Mouse (Mus musculus) T-cell, adult 2 months (primary cell): ENCODE results near the gene Sh3rf1.
A peak's percentile ranks its signal among the peaks of the same experiment; 100 is the strongest.

Experiments
- DNase-seq: peaks from one replicate; pipeline ENCODE4 v3.0.0; 2022; ENCODE audit warnings: low spot score

Sh3rf1 gene

DNA sequence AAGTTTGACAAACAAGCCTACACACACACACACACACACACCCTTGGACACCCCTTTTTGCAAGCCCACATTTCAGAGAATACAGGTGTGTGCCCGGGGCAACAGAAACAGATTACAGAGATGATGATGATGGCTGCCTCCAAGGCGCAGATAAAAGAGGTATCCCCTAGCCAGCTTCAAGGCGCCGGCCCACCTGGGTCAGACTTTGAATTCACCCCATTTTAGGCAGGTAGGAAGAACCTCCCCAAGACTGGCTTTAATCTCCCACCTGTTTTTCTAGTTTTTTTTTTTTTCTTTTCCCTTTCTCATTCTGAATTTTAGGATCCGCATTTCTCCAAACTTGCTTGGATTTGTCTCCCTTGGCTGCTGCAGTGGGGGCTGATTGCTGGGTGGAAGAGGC, 389 bp upstream of the Sh3rf1 start:
- no peak for DNase-seq

DNA sequence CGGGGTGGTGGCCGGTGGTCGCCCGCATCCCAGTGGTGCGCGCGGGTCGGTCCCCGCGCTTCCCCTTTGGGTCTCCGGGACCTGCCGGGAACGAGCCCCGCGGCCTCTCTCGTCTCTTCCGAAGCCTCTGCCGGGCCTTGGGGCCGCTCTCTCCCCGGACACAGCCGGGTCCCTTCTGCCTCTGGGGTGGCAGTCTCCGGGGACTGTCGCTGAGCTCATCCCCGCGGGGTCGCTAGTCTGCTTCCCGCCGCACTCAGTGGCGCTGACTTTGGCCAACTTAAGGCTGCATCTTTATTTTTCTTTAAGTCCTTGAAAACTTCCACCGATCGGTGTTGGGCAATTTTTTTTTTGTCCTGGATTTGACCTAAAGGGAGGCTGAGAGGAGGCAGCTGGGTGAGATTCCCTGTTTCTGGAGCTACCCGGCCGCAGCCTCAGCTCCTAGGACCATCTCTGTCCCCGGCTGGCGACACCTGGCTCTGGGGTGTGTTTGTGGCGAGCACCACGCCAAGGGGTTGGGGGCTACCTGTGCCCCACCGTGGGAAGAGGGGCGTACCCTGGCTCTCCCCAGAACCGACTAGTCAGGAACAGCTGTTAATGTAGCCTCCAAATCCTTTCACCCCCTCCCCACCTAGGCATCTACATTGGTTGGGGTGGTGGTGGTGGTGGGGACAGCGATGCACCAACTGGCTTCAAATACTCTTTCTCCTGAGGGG, 864 bp downstream of the Sh3rf1 start:
- peak; percentile 20 for DNase-seq

DNA sequence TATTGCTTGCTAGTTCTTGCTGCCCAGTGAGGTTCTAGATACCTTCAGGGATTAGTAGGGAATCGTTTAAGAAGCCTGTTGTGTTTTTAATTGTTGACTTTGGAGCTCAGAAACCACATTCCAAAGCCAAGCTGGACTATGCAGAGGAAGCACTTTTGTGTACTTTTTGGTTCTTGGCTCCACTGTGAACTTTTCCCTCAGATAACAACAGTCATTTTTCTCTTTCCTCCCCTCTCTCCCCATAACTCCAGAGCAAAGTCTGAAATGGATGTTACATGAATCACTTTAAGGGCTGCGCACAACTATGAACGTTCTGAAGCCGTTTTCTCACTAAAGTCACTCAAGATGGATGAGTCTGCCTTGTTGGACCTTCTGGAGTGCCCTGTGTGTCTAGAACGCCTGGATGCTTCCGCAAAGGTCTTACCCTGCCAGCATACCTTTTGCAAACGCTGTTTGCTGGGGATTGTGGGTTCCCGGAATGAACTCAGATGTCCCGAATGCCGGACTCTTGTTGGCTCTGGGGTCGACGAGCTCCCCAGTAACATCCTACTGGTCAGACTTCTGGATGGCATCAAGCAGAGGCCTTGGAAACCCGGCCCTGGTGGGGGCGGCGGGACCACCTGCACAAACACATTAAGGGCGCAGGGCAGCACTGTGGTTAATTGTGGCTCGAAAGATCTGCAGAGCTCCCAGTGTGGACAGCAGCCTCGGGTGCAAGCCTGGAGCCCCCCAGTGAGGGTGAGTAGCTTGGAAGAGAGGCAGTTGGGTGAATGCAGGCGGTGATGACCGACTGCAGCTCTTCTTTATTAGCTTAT, 2.1 kb downstream of the Sh3rf1 start:
- no peak for DNase-seq

DNA sequence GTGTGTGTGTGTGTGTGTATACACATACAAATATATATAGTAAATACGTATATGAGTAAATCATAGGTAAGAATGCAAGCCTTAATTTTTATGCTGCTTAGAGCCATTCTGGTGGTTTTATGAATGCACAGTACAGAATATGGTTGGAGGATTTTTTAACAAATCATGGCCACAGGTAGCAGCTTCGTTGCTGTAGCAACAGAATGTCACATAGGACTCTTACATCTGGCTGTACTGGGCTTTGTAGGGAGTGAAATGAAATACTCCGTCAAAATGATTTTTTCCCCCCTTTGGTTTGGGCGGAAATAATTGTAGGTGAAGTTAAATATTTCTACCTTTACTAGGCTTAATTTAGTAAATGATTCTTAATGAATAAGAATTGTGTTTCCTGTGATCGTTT, 3.0 kb downstream of the Sh3rf1 start:
- no peak for DNase-seq

DNA sequence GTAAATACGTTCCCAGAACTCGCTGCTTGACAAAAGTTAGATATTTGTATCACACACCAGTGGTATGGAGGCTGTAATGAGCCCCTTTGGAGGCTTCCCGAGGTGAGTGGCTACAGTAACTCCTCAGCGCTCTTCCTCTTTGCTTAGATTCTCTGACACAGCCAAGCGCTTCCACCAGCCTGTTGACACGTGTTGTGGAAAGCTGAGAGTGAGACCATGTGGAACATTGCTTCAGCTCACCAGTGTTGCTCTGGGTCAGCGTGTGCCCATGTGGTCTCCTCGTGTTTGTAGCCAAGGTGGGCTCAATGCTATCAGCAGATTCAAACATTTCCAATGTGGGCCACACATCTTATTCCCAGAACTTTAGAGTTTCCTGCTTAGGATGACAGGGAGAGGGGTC, 5.0 kb downstream of the Sh3rf1 start:
- no peak for DNase-seq

DNA sequence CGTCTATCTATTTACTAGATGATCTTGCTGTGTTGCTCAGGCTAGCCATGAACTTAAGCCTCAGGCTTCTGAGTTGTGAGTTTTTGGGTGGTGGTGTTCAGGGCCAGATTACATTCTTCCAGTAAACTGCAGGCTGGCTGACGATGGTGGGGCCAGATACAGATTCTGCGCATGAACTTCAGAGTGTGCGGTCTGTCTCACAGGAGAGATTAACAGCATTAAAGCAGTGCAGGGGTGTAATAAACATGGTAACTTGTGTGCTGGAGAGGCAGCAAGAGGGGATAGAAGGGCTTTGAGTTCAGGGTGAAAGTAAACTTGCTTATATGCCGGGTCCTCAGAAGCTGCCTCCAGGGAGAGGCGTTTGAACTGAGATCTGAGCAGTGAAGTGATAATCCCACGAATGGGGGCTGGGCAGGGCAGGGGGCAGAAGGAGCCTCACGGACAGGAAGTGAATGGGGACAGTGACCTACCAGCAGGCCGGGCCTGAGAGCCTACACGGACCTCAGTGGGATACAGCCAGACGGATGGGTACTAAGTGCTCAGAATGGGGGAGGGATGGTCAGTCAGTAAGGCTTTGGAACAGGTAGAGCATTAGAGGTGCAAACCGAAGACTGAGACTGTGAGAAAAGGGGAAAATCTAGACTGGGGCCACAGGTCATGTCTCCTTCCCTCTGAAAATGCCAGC, 6.0 kb downstream of the Sh3rf1 start:
- DNase-seq, result no peak

DNA sequence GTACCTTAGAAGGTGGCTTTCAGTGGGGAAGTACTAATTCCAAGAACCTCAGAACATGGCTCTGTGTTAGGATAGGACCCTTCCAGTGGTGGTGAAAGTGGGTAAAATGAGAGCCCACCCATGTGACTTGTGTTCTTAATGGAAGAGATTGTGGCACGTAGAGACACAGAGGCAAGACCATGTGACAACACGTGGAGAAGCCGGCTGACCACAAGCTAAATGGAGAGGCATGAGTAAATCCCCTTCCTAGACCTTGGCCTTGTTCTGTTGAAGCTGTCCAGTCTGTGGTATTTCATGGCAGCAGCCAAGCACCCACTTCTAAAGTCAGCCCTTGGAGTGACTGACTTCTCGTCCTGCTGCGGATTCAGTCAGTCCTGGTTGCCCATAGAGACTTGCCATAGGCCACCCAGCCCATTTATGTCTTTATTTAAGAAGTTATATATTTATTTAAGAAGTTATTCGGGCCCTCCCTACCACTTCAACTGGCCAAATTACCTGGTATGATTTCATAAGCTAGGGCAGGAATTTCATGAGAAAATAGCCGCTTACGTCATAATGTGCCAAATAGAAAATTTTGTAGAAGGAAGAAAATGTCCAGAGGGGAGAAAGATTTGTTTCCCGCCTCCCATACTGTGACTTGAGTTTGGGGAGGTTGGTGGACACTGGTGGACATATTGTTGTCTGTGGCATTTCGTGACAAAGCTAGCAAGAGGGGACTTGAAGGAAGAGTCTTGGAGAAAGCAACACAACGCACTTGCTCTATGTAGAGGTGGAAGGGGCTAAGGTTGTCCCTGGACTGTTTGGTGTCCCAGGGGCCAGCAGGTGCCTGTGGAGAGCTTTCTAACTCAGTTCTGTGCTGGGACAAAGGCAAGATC, 7.4 kb downstream of the Sh3rf1 start:
- DNase-seq, result no peak

DNA sequence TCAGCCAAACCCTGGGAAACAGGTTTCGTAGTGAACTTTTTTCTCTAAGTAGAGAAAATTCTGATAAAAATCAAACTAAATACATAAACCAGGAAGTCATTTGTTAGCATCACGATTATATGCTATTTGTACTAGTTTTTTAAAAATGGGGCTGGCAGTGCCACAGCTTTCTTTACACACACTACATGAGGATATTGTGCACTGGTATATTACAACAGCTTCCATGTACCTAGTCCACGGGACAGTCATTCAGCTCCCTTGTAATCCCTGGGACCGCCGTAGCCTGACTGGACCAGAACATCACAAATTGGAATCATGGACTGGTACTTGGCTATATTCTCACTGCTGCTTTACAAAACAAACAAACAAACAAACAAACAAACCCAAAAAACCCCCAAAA, 11.8 kb downstream of the Sh3rf1 start:
- no peak for DNase-seq

DNA sequence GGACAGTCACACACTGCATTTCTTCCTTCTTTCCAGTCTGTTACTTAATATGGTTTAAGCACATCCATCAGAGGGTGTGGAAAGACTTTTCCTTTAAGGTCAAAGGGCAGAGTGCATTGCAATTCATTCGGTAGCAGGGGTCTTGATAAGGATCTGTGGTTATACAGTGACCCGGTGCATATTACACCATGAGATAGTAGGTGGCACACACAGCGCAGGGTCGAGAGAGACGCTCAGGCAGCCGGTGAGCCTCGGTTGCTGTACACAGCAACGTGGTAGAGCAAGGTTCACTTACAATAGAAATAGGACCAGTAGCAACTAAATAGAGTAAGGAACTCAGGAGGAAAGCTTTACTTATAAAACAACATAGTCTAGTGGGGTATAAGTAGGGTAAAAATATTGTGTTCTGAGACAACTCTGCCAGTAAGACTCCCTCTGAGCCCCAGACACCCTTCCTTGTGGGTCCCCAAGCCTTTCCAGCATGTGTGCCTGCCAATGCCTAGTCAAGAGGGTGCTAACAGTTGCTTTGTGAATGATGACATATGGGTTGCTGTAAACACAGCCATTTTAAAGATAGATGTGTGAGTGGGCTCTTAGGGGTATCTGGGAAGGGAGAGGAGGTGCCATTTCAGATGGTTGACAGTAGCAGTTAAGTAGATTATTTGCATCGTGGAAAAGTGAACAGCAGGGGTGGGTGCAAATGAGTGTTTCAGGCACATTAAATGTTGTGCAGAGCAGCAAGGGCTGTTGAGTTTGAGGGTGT, 13.0 kb downstream of the Sh3rf1 start:
- DNase-seq, result no peak

DNA sequence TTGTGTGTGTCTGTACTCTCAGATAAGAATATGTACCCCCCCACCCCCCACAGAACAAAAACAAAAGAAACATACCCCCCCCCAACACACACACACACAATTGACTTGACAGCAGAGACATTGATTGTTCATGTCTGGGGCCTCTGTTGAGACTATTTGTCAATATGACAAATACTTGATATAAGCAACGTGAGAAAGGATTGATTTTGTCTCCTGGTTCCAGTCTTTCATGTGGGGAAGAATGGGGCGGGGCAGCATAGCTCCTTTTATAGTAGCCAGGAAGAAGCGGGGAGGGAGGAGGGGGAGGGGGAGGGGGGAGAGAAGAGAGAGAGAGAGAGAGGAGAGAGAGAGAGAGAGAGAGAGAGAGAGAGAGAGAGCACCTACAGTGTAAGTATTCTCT, 15.9 kb downstream of the Sh3rf1 start:
- no peak for DNase-seq

DNA sequence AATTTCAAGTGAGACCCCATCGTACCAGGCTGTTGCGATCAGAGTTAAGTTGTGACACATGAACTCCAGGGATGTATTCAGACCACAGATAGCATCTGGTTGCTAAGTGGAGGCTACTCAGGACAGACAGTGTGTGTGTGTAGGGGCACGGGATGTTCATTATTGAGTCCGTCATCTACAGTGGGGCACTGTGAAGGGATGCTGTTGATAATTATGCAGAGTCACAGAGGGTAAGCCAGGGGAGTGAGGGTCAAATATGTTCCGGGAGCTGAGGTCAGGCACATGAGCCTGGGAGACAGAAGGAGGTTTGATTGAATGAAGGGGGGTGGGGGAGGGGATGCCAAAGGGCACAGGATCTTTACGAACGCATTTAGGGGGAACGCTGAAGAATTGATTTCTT, 17.6 kb downstream of the Sh3rf1 start:
- no peak for DNase-seq

DNA sequence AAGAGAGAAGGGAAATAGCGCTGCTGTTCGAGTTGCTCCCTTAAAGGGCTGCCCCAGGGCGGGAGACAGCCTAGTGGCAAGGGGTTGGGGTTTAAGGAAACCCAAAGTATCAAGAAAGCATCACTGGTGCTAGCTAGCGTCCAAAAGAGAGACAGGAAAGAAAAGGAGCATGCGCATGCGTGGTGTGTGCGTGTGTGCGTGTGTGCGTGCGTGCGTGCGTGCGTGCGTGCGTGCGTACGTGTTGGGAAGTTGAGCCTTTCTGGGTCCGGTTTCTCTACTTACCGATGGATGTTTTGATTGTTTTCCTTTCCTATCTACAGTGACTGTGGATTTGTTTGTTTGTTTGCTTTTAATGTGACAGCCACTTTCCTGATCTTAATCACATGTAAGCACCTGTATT, 19.2 kb downstream of the Sh3rf1 start:
- DNase-seq, result no peak

DNA sequence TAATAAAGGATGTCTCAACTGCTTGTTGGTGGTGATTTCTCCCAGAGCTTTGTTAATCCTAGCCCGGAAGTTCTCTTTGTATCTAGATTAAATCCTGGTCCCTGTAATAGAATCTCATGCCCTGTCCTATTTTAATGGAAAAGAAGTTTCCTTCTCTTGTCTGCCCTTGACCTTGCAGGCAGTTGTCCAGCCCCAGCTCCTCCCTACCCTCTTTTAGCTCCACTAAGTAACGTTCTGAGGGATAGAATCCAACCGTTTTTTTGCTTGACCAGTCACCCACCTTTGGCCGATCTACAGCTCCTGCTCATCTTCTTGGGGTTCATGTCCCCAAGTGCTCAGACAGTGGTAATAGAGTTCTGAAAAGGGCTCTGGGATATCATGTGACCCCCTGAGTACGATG, 19.8 kb downstream of the Sh3rf1 start:
- no peak for DNase-seq

DNA sequence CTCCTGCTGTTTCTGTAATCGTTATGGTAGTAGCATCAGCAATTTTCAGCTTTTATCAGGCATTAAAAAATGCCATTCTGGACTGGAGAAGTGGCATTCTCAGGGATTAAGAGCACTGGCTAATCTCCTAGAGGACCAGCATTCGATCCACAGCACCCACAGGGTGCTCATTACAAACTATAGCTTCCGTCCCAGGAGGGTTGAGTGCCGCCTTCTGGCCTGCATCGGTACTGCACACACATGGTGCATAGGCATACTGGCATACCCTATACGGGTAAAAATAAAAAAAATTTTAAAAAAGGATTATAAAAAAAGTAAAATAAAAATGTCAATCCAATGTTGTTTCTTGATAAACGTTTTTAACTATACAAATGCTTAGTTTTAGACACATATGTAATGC, 20.5 kb downstream of the Sh3rf1 start:
- no peak for DNase-seq

DNA sequence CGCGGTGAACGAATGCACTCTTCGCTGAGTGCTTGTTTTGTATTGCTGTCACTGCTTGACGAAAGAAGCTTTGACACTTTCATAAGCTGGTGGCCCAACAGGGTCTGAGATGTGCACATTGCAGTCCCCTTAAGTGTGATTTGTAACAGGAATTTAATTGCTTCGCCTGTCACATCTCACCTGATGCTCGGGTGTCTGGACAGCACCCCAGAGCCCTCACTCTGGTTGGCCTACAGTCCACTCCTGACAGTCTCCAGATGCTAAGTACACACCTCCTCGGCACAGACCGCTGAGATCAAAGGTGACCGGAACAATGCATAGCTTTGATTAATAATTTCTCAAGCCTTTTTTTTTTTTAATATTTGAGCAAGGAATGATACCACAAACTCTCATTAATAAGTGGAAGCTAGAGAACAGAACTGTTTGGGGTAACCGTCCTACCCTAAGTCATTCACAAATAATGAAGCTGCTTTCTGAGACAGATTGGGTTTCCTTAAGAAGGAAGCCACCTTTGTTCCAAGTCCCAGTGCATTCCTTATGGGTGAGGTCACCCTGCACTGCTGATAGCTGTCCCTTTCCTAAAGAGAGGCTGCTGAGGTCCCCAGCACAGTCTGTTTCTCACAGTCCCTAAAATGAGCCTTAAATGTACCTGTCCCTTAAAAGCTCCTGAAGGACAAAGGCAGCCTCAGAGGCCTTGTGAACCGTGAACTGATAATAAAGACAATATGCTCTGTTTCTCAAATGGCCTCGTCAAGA, 23.8 kb downstream of the Sh3rf1 start:
- no peak for DNase-seq

DNA sequence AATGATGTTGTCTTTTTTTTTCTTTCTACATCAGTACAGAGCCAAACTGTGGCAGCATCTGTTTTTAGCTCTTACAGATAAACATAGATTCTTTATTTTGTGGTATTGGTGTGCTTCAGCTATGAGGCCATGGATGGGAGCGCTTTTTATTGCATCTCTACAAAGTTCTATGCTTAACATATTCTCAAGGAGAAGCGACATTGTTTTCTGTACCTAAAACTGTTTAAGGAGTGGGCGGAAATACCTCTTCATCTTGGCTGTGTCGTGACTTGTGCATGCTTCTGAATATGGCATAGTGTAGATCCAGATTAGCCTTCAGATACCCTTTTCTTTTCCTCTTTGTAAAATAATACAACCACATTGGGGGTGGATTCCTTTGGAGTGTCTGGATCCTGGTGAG, 25.8 kb downstream of the Sh3rf1 start:
- no peak for DNase-seq

DNA sequence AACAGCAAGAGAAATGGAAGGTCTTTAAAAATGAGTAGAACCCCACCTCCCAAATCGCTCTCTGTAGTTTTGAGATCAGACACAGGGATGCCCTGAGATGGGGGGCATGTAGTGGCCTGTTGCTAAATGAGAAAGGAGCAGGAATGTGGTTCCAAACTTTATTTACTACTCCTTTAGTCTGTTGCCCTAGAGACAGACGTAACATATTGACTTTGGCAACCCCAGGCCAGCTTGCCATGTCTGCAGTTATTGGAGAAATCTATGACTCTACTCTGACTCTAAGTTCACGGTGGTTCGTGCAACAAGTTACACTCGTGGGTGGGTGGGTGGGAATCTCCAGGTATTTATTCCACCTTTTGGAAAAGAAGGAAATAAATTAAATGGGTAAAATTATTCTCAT, 30.5 kb downstream of the Sh3rf1 start:
- DNase-seq, result no peak

DNA sequence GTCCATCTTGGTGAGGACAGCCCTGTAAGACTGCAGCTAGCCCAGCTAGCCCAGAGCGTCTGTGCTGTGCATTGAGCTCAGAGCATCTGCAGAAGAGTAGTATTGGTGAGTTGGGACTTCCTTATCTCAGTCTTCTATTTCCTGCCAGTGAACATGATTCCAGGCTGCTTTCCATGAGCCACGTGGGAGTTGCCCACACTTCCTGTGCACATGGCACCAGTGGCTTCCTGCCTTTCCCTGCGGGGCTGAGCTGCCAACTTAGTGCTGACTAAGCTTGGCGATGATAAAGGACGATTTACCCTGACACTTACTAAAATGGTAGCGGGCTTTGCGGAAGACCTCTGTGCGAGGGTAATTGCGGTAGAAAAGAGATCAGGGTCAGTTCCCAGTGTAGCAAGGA, 35.2 kb downstream of the Sh3rf1 start:
- no peak for DNase-seq

DNA sequence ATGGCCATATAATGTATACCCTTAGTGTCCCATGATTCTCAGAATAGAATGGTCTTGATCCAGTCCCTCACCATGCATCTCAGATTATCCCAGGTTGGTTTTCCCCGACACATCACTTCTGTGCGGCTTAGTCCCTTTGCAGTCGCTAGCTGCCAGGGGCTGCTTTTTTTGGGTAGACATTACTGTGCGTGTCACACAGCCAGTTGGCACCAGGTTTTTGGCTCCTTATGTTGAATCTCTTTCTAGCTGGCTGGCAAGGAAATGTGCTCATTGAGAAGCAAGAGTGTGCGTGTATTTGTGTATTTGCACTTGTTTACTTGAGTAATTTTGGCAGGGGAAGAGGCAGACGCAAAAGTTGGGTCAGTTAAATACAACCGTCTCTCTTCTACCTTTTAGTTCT, 35.9 kb downstream of the Sh3rf1 start:
- no peak for DNase-seq

DNA sequence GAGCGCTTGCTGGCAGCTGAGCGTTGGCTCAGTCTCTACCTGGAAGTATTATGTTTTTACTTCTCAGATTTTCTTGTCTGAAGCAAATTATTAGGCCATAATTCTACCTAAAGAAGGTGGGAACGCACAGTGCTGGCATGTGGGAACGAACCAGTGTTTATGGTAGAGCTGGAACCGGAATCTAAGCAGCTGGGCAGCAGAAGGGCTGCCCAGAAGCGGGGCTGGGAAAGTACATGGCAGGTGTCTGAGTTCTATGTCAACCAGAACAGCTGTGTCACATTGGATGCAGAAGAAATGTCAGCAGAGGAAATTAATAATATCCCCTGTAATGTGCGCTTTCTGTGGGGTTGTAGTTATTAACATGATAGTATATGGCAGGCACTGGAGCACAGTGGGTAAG, 36.9 kb downstream of the Sh3rf1 start:
- DNase-seq, result no peak

DNA sequence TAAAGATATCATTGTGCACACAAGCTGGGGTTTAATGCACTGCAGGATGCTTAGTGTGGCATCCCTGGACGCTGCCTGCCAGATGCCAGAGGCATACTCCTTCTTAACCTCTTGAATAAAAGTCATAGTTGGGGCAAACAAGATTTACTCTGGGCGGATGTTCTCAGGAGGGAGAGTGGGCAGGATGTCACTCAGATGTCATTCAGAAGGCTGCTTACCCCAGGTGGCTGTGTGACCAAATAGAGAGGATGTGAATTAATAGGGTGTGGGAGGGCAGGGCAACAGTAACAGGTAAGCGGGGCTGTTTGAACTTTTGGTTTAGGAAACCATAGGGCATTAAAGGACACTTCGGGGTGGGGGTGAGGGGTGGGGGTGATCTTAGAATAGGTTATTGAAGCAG, 37.7 kb downstream of the Sh3rf1 start:
- DNase-seq, result no peak
